In genomic region chr3:96219661-96220130, GRCm38 (mm10) we compare ENCODE assay signal across 8 mouse cellular contexts. TPM values are rescaled to one million over a fixed set of nuclear protein-coding genes. Genes with fewer than 3 reads are reported as not detected.
DNase-seq lines count a peak whose midpoint lies in the region; ATAC-seq and TF ChIP-seq lines count a peak whose summit lies in the region.

Gene Bola1, minus strand, starts transcription at chr3:96219709.
Gene Hist2h2ab, plus strand, starts transcription at chr3:96219865.

- H3K4me3 ChIP-seq in G1E (ENCODE audit: low read depth, low read length) = peak within 1 kb of the TSS; percentile 76
- peak within 1 kb of the TSS; percentile 72 for H3K4me3 ChIP-seq in forebrain, embryonic 16.5 days (replicated peaks; ENCODE audit: low read length)
- peak within 1 kb of the TSS; percentile 67 for H3K4me3 ChIP-seq in neural tube, embryonic 15.5 days (replicated peaks)

- H3K4me1 ChIP-seq in G1E (ENCODE audit: insufficient read depth, low read depth, low read length) = peaks cover 13% of the 10 kb centered on the region
- peaks cover 19% of the 10 kb centered on the region for H3K4me1 ChIP-seq in forebrain, embryonic 16.5 days (replicated peaks; ENCODE audit: control insufficient read depth, insufficient read depth, low read length)
- H3K4me1 ChIP-seq in neural tube, embryonic 15.5 days = peaks cover 33% of the 10 kb centered on the region

- peaks cover 3% of the 10 kb centered on the region for H3K36me3 ChIP-seq in G1E (replicated peaks)
- H3K36me3 ChIP-seq in forebrain, embryonic 16.5 days (ENCODE audit: control insufficient read depth, insufficient read depth) = no peaks in the 10 kb centered on the region
- H3K36me3 ChIP-seq in neural tube, embryonic 15.5 days = no peaks in the 10 kb centered on the region

- intact Hi-C loops in heart, postnatal 36 days (cut with DNase I) = loop anchor here (2.0 to 5.0 kb wide), 4 partner anchors 17 to 152 kb away; partner anchors contain the start of genes Hist2h4 and Sf3b4

- peak; percentile 83 for DNase-seq in G1E (ENCODE audit: low spot score)
- DNase-seq in cerebellum, adult 18-20 months = peak; percentile 75 to 78
- DNase-seq in heart, postnatal 36 days = peak; percentile 72 to 88
- DNase-seq in layer of hippocampus, adult 18-20 months (ENCODE audit: low spot score in 2 of 2) = peak; percentile 77 to 91
- DNase-seq in lung, adult 18-20 months = peak; percentile 73 to 76
- DNase-seq in testis, postnatal 14 days (ENCODE audit: low spot score) = peak; percentile 64

- ATAC-seq in G1E (ENCODE audit: extremely low read depth, insufficient number of reproducible peaks, low FRiP score, poor library complexity, severe bottlenecking) = peak; percentile 83
- peak; percentile 92 for ATAC-seq in forebrain, embryonic 16.5 days
- peak; percentile 93 for ATAC-seq in neural tube, embryonic 15.5 days (ENCODE audit: low FRiP score)

- H3K27ac ChIP-seq in forebrain, embryonic 16.5 days (ENCODE audit: low read length) = peak within 1 kb of the TSS; percentile 98
- H3K27ac ChIP-seq in neural tube, embryonic 15.5 days (replicated peaks) = peak within 1 kb of the TSS; percentile 99

- peak within 1 kb of the TSS; percentile 86 for H3K4me2 ChIP-seq in forebrain, embryonic 16.5 days (ENCODE audit: low read length)
- peak within 1 kb of the TSS; percentile 91 for H3K4me2 ChIP-seq in neural tube, embryonic 15.5 days

- WGBS in forebrain, embryonic 16.5 days = under 1% methylated on average over 30 of the region's 37 CpGs
- under 1% methylated on average over 37 of the region's 37 CpGs for WGBS in neural tube, embryonic 15.5 days

- H3K27me3 ChIP-seq in G1E (ENCODE audit: insufficient read depth, low read length) = peaks cover 5% of the 10 kb centered on the region; the same call in 1 of the 2 replicates
- H3K27me3 ChIP-seq in forebrain, embryonic 16.5 days (replicated peaks; ENCODE audit: control insufficient read depth, insufficient read depth, low read length) = no peaks in the 10 kb centered on the region
- H3K27me3 ChIP-seq in neural tube, embryonic 15.5 days (replicated peaks) = no peaks in the 10 kb centered on the region

- no peak for TF ChIP-seq CTCF in G1E (IDR thresholded peaks at IDR 0.05; ENCODE audit: low read depth, low read length)

- H3K9me3 ChIP-seq in G1E (replicated peaks) = peaks cover 16% of the 10 kb centered on the region
- H3K9me3 ChIP-seq in forebrain, embryonic 16.5 days (ENCODE audit: control insufficient read depth, low read length) = no peaks in the 10 kb centered on the region
- H3K9me3 ChIP-seq in neural tube, embryonic 15.5 days (replicated peaks) = no peaks in the 10 kb centered on the region

- peak within 1 kb of the TSS; percentile 76 for H3K9ac ChIP-seq in forebrain, embryonic 16.5 days (replicated peaks; ENCODE audit: low read depth, low read length)
- H3K9ac ChIP-seq in neural tube, embryonic 15.5 days (replicated peaks) = peak within 1 kb of the TSS; percentile 75

RNA-seq across cellular contexts. Expression of gene Bola1, which starts in this region (rescaled TPM):
- total RNA-seq in G1E (2014; fragmentation: Nextera tagmentation) (19.6 and 19.8 TPM in 2 replicates), G1E (2017) (48.2 and 60.6 TPM in 2 replicates)
- 115 and 144 TPM in 2 replicates for polyA plus RNA-seq in G1E (2012)
- polyA plus RNA-seq in forebrain, embryonic 16.5 days (2015; fragmentation: Nextera tagmentation; extraction: Ambion mirVana) = 64.1 and 64.3 TPM in 2 replicates
- 10 to 100 TPM; 25.1 to 26.9 TPM for total RNA-seq in heart, postnatal 36 days (2021)
- 10 to 100 TPM; 18.2 to 19.4 TPM for total RNA-seq in layer of hippocampus, adult 18-20 months (2021)
- polyA plus RNA-seq in neural tube, embryonic 15.5 days (2015; fragmentation: Nextera tagmentation; extraction: Ambion mirVana) = 53.9 and 58.6 TPM in 2 replicates

RNA-seq across cellular contexts. Expression of gene Hist2h2ab, which starts in this region (rescaled TPM):
- total RNA-seq in G1E (2014; fragmentation: Nextera tagmentation) (38.7 and 50.5 TPM in 2 replicates), G1E (2017) (435 and 467 TPM in 2 replicates)
- 0.14 and 1.2 TPM in 2 replicates for polyA plus RNA-seq in G1E (2012)
- polyA plus RNA-seq in forebrain, embryonic 16.5 days (2015; fragmentation: Nextera tagmentation; extraction: Ambion mirVana) = not detected in 2 replicates
- 1 to 10 TPM; 1.9 to 2.3 TPM for total RNA-seq in heart, postnatal 36 days (2021)
- total RNA-seq in layer of hippocampus, adult 18-20 months (2021) = 10 to 100 TPM; 10.4 to 10.6 TPM
- polyA plus RNA-seq in neural tube, embryonic 15.5 days (2015; fragmentation: Nextera tagmentation; extraction: Ambion mirVana) = 0.47 TPM in 1 of 2 replicates, not detected in the other

Comparison
In these comparisons a context has a peak if more than half of its experiments do, and no peak if none do; other contexts are left out.
1. Peak in every context shown above with its lines: DNase-seq, ATAC-seq, H3K4me3 ChIP-seq and H3K27ac ChIP-seq.